Mouse (Mus musculus) monocyte, adult 5-6 weeks (primary cell): ENCODE results near the gene Tmem213. TPM values are rescaled to one million over a fixed set of nuclear protein-coding genes. Genes with fewer than 3 reads are reported as not detected.
A peak's percentile ranks its signal among the peaks of the same experiment; 100 is the strongest.

Experiments
- ATAC-seq: fragments of 153-309, 156-312 bp; replicated peaks from 2 replicates; pipeline ENCODE4 v1.8.0; 2017; ENCODE audit warnings: mild to moderate bottlenecking; ENCODE audit not compliant: low TSS enrichment, insufficient number of reproducible peaks, severe bottlenecking, poor library complexity, low FRiP score
- total RNA-seq: library from RNA; stranded (forward); fragments of 200-1000, 200-491, 200-594 nt; gene quantifications from 3 replicates; pipeline ENCODE4 v1.2.3, GENCODE M21; 2017

Gene Tmem213
- total RNA-seq, 1 experiment from 2014 or later = not detected

DNA sequence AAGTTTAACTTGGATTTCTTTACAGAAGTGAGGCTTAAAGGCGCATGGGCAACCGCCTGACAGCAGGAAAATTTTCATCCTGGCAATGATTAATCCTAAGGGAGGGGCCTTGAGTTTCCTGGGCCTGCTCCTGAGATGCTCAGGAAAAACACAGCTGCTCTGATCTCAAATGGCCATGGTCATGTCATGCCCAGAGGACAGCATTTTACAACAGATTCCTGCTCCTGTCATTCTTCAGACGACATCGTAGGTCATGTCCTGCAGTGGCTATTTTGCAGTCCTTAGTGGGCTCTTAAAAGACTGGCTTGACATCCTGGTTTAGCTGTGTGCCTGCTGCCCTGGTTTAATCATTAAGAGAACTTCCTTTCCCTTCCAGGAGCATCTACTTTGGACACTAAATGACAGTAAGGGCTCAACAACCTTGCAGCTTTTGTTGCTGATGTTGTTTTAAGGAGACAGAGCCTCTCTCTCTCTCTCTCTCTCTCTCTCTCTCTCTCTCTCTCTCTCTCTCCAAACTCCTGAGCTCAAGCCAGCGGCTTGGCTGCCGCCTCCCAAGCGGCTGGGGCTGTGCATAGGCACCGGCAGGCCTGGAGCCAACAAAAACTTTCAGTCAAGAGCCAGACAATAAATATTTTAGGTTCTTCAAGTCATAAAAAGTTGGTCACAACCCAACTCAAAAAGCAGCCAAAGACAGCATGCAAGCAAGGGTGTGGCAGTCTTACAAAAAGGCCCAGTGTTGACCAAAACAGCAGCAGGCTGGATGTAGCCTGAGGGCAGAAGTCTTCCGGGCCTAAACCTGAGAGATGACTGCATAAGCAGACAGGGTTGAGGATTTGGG lies 35.3 kb downstream of the Tmem213 start:
- ATAC-seq = no peak

DNA sequence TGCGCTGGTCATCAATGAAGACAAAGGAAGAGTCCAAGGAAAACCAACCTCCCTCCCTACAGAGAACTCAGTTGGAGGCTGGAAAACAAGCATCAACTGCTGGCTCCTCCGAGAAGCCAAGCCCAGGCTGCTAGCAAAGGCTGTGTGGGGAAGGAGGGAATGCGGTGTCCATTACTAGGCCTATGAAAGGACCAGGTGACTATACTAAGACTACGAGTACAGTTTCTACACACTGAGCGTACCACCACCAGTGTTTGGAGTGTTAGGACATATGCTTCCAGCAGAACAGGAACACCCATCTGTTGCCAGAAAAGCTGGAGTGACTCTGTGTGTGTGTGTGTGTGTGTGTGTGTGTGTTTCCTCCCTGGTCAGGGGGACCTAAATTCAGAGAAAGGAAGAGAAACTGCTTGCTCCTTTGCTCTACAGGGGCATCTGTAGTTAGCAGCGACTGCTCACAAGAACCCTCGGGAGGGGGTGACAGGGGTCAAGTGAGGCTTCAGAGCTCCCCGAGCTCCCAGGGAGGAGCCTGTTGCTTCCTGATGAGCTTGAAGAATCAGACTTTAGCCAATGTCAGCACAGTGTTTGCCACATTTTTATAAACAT lies 36.5 kb downstream of the Tmem213 start:
- ATAC-seq = no peak

DNA sequence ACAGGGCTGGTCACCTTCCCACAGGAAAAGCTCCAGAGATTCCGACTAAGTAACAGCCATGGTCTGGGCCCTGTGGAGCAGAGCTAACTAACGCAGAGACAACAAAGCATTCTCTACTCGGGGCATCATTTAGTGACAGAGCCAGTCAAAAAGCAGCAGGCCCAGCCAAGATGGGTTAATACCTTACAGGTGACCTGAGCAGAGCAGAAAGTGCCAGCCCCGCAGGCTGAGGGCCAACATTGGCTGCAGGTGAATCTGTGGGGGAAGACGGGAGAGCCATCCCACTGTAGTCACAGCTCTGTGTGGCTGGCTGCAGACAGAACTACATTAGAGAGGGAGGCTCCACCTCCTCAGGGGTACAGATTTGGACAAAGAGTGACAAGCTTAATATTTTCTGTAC lies 38.2 kb downstream of the Tmem213 start:
- no peak for ATAC-seq

- ATAC-seq = no peak
Observed at GRCm38 (mm10) chr6:38148626-38149025, 39.6 kb downstream of the Tmem213 start.

DNA sequence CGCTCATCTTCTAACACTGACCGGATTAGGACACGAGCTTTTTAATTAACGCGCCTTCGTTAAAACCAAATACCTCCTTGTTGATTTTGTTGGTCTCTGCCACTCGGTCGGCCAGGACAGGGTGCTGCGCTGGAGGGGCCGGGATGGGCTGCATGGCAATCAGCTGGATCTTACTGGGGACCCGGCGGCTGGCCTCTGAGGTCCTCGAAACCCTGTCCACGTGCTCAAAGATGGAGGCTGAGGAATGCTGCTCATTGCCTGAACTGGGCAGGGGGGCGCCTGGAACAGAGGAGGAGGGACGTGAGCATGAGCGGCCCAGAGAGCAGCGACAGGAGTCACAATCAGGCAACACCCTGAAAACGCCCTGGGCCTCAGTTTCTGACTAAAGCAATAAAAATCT lies 40.4 kb downstream of the Tmem213 start:
- ATAC-seq = no peak

DNA sequence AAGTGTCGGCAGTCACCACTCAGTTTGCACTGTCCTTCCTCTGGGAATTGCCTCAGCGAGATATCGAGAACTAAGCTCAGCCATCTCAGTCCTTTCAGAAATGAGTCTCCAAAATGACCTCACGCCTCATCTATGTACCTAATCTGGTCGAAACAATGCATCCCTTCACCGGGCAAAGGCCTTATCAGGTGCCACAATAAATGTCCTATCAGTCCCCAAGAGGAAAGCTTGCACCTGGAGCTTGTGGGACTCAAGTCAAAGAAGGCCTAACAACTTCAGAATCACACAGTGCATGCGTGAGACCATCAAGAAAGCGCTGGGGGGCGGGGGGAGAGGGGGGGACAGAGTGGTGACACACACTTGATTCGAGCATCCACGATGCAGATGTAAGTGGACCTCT lies 43.2 kb downstream of the Tmem213 start:
- no peak for ATAC-seq

GRCm38 (mm10) chr6:38156204-38156603 lies 47.1 kb downstream of the Tmem213 start:
- no peak for ATAC-seq

GRCm38 (mm10) chr6:38157925-38158324 lies 48.9 kb downstream of the Tmem213 start:
- ATAC-seq = no peak

- no peak for ATAC-seq
Observed at GRCm38 (mm10) chr6:38159576-38159975, 50.5 kb downstream of the Tmem213 start.

GRCm38 (mm10) chr6:38160102-38160501 lies 51.0 kb downstream of the Tmem213 start:
- peak; percentile 50; the same call in 1 of the 2 replicates for ATAC-seq

DNA sequence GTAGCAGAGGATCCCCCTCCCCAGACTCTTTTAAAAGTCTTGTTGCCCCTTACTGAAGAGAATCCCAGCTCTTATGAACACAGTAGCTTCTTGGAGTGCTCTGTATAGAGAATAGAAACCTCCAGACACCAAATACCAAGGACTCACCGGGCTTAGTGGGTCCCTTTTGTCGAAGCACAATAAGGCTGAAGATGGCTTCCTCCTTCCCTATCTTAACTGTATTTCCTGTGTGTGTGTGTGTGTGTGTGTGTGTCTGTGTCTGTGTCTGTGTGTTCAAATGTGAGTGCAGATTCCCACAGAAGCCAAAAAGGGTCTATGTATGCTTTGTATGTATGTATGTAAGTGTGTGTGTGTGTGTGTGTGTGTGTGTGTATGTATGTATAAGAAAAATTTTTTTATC lies 51.5 kb downstream of the Tmem213 start:
- no peak for ATAC-seq

GRCm38 (mm10) chr6:38162825-38163504 lies 53.9 kb downstream of the Tmem213 start:
- ATAC-seq = no peak

GRCm38 (mm10) chr6:38164705-38165104 lies 55.6 kb downstream of the Tmem213 start:
- no peak for ATAC-seq

- ATAC-seq = no peak
Observed at GRCm38 (mm10) chr6:38165385-38165784, 56.3 kb downstream of the Tmem213 start.

Other genes with a start within 250 kb of the Tmem213 start
- 26.9 to 37.1 TPM (median 27.4 TPM) in 3 replicates for gene Trim24, start 238.4 kb upstream of the Tmem213 start, total RNA-seq
- not detected in 3 replicates for gene Svopl, start 62.3 kb upstream of the Tmem213 start, total RNA-seq
- gene Atp6v0a4, start 15.3 kb downstream of the Tmem213 start, total RNA-seq = not detected in 3 replicates
- not detected in 3 replicates for gene D630045J12Rik, start 144.8 kb downstream of the Tmem213 start, total RNA-seq
- 0.68 to 1.5 TPM in 2 of 3 replicates, not detected in the other for gene Zc3hav1l, start 190.0 kb downstream of the Tmem213 start, total RNA-seq
- 128 to 170 TPM (median 152 TPM) in 3 replicates for gene Zc3hav1, start 245.3 kb downstream of the Tmem213 start, total RNA-seq